Comparison of ENCODE assay signal across 1 mouse cellular context in the genomic region with DNA sequence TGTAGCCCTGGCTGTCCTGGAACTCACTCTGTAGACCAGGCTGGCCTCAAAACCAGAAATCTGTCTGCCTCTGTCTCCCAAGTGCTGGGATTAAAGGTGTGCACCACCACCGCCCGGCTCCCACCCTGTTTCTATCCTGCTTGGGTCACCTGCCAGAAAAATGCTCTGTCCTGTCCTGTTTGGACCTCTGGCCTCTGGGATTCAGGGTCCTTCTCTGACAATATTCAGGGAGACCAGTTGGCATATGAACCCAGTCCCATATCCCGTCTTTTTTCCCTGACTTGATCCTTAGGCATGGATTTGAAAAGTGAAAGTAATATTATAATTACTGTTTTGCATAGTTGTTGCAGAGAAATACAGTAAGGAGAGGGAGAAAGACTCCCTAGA.
A peak's percentile ranks its signal among the peaks of the same experiment; 100 is the strongest.
TF ChIP-seq lines count a peak whose summit lies in the region.

No protein-coding gene starts in this region.

TF ChIP-seq in CH12.LX, 34 proteins besides CTCF, POLR2A, EP300 and RAD21 (continued from another document):
- peak; percentile 29; the same call in 1 of the 2 replicates for TF ChIP-seq JUN (IDR thresholded peaks at IDR 0.05; ENCODE audit: insufficient read depth, low read depth, low read length)
- 0 out of 2 replicates have a peak, but pooled peaks have one; percentile 30 for TF ChIP-seq TBP (conservative IDR thresholded peaks at IDR 0.05; ENCODE audit: low read depth, low read length)
- TF ChIP-seq GABPA (IDR thresholded peaks at IDR 0.05; ENCODE audit: insufficient replicate concordance, low read depth, low read length): no peak
- peak; percentile 6; the same call in 1 of the 2 replicates for TF ChIP-seq ZNF384 (IDR thresholded peaks at IDR 0.05; ENCODE audit: low read depth, low read length)
- no peak for TF ChIP-seq MYC (IDR thresholded peaks at IDR 0.05; ENCODE audit: low read depth, low read length)
- TF ChIP-seq CHD2 (IDR thresholded peaks at IDR 0.05; ENCODE audit: low read length): no peak
- no peak for TF ChIP-seq NELFE (IDR thresholded peaks at IDR 0.05; ENCODE audit: low read depth, low read length)
- TF ChIP-seq ZC3H11A (IDR thresholded peaks at IDR 0.05; ENCODE audit: low read depth, low read length): no peak
- TF ChIP-seq SMC3 (IDR thresholded peaks at IDR 0.05; ENCODE audit: low read depth, low read length): no peak
- no peak for TF ChIP-seq MAX (IDR thresholded peaks at IDR 0.05; ENCODE audit: low read length)
- TF ChIP-seq CHD1 (IDR thresholded peaks at IDR 0.05; ENCODE audit: low read depth, low read length): peak; percentile 86; the same call in 1 of the 2 replicates
- TF ChIP-seq KAT2A (IDR thresholded peaks at IDR 0.05; ENCODE audit: insufficient replicate concordance, low read length): 0 out of 2 replicates have a peak, but pooled peaks have one; percentile 10
- no peak for TF ChIP-seq IRF4 (IDR thresholded peaks at IDR 0.05; ENCODE audit: low read depth, low read length)
